Mouse (Mus musculus) MEL (cell line): Measurements from ENCODE around the gene Akt1.

Experiments
- CTCF ChIP-seq, 3 experiments: IDR thresholded peaks in 2 of 3; conservative IDR thresholded peaks in 1 of 3; 2 replicates each; pipeline ENCODE4 v1.5.1; 2011 to 2012; ENCODE audit warnings: low read length in 3 of 3, low read depth in 2 of 3, mild to moderate bottlenecking in 2 of 3, improper control_type of control experiment in 1 of 3, inconsistent platforms in 1 of 3, mixed read lengths in 1 of 3, moderate library complexity in 1 of 3; ENCODE audit not compliant: control insufficient read depth in 1 of 3, insufficient read depth in 1 of 3, poor library complexity in 1 of 3, severe bottlenecking in 1 of 3
- POLR2A ChIP-seq, 2 experiments: IDR thresholded peaks; 2 replicates each; pipeline ENCODE4 v1.6.1; 2011 to 2012; ENCODE audit warnings: low read length in 2 of 2, mild to moderate bottlenecking in 2 of 2, control low read depth in 1 of 2, improper control_type of control experiment in 1 of 2, low read depth in 1 of 2, moderate library complexity in 1 of 2; ENCODE audit not compliant: control insufficient read depth in 1 of 2, insufficient read depth in 1 of 2, poor library complexity in 1 of 2
- POLR2AphosphoS2 ChIP-seq: IDR thresholded peaks from 2 replicates; pipeline ENCODE4 v1.6.1; 2011; ENCODE audit warnings: low read length, improper control_type of control experiment
- TAL1 ChIP-seq: IDR thresholded peaks from 2 replicates; pipeline ENCODE4 v1.6.1; 2012; ENCODE audit warnings: mild to moderate bottlenecking, inconsistent platforms, low read length, moderate library complexity, mixed read lengths
- UBTF ChIP-seq: IDR thresholded peaks from 2 replicates; pipeline ENCODE4 v1.6.1; 2012; ENCODE audit warnings: low read depth, mild to moderate bottlenecking, inconsistent platforms, low read length, improper control_type of control experiment, moderate library complexity, borderline replicate concordance; ENCODE audit not compliant: insufficient read depth
- ZMIZ1 ChIP-seq: IDR thresholded peaks from 2 replicates; pipeline ENCODE4 v1.6.1; 2012; ENCODE audit warnings: low read depth, mild to moderate bottlenecking, inconsistent platforms, low read length, improper control_type of control experiment, moderate library complexity

- TF ChIP-seq TAL1 (no peak), CTCF (IDR thresholded peaks at IDR 0.05 in 2 of 3, conservative IDR thresholded peaks at IDR 0.05 in 1 of 3; ENCODE audit: control insufficient read depth in 1 of 3, insufficient read depth in 1 of 3, low read depth in 2 of 3, low read length in 3 of 3, poor library complexity in 1 of 3, severe bottlenecking in 1 of 3) (no peak), POLR2AphosphoS2 (no peak), UBTF (no peak), ZMIZ1 (no peak), POLR2A (IDR thresholded peaks at IDR 0.05; ENCODE audit: control insufficient read depth in 1 of 2, insufficient read depth in 1 of 2, low read depth in 1 of 2, low read length in 2 of 2, poor library complexity in 1 of 2) (no peak)
Observed at GRCm38 (mm10) chr12:112661851-112662250, 12.8 kb downstream of the Akt1 start.
